Mouse (Mus musculus) C2C12 (cell line): Measurements from ENCODE around the gene Ocm.

Experiments
- CEBPB ChIP-seq: IDR thresholded peaks from one replicate; pipeline ENCODE4 v1.6.1; 2011; ENCODE audit warnings: low read depth, mild to moderate bottlenecking, control low read depth, moderate library complexity
- CTCF ChIP-seq: IDR thresholded peaks from one replicate; pipeline ENCODE4 v1.5.1; 2011; ENCODE audit not compliant: control insufficient read depth, insufficient read depth, insufficient read length
- FOSL1 ChIP-seq: IDR thresholded peaks from one replicate; pipeline ENCODE4 v1.8.0; 2011; ENCODE audit warnings: mild to moderate bottlenecking, low read length; ENCODE audit not compliant: poor library complexity, insufficient read depth, severe bottlenecking
- MYOD1 ChIP-seq: IDR thresholded peaks from one replicate; pipeline ENCODE4 v1.6.1; 2011; ENCODE audit warnings: low read depth; ENCODE audit not compliant: control insufficient read depth, insufficient read length
- MYOG ChIP-seq: IDR thresholded peaks from one replicate; pipeline ENCODE4 v1.6.1; 2011; ENCODE audit not compliant: control insufficient read depth, insufficient read length; ENCODE audit errors: extremely low read depth
- USF1 ChIP-seq: IDR thresholded peaks from one replicate; pipeline ENCODE4 v1.6.1; 2011; ENCODE audit warnings: low read depth, mild to moderate bottlenecking, control low read depth, moderate library complexity

- TF ChIP-seq CTCF (no peak), MYOD1 (no peak), CEBPB (no peak), USF1 (no peak), FOSL1 (no peak), MYOG (no peak)
Measured at GRCm38 (mm10) chr5:144015312-144015650, 11.2 kb downstream of the Ocm start.
